Mouse (Mus musculus) limb, embryonic 15.5 days (tissue): ENCODE measurements around the gene Wdr82. TPM values are rescaled to one million over a fixed set of nuclear protein-coding genes. Genes with fewer than 3 reads are reported as not detected.

Experiments
- ATAC-seq: fragments of 200-750 bp; cut with Nextera tagmentation; 2 replicates; pipeline ENCODE4 v1.8.0; 2017; ENCODE audit warnings: low read depth, moderate TSS enrichment; ENCODE audit not compliant: insufficient number of reproducible peaks, low FRiP score, low TSS enrichment
- H3K27ac ChIP-seq: fragments of 300-500 bp; sonication (generic); 2 replicates; pipeline ENCODE4 v1.5.1; 2015; ENCODE audit warnings: moderate library complexity, mild to moderate bottlenecking, inconsistent platforms
- H3K27me3 ChIP-seq: fragments of 300-500 bp; sonication (generic); 2 replicates; pipeline ENCODE4 v1.6.1; 2015; ENCODE audit warnings: inconsistent platforms
- H3K36me3 ChIP-seq: fragments of 300-500 bp; sonication (generic); 2 replicates; pipeline ENCODE4 v1.6.1; 2015; ENCODE audit warnings: inconsistent platforms
- H3K4me1 ChIP-seq: fragments of 300-500 bp; sonication (generic); 2 replicates; pipeline ENCODE4 v1.6.1; 2015; ENCODE audit warnings: inconsistent platforms
- H3K4me2 ChIP-seq: fragments of 300-500 bp; sonication (generic); 2 replicates; pipeline ENCODE4 v1.6.1; 2015; ENCODE audit warnings: mild to moderate bottlenecking, inconsistent platforms
- H3K4me3 ChIP-seq: fragments of 300-500 bp; sonication (generic); 2 replicates; pipeline ENCODE4 v1.5.1; 2015; ENCODE audit warnings: mild to moderate bottlenecking, inconsistent platforms
- H3K9ac ChIP-seq: fragments of 300-500 bp; sonication (generic); 2 replicates; pipeline ENCODE4 v1.6.1; 2015; ENCODE audit warnings: inconsistent platforms
- H3K9me3 ChIP-seq: fragments of 300-500 bp; sonication (generic); 2 replicates; pipeline ENCODE4 v1.6.1; 2016; ENCODE audit warnings: inconsistent platforms
- WGBS: fragments of 180-500 bp; shearing (Covaris S2); methylation state at CpG from one replicate; pipeline ENCODE4 v1.1.7; 2015; 5-methylcytosine and 5-hydroxymethylcytosine counted together
- polyA plus RNA-seq: library from polyadenylated mRNA; unstranded; fragments of >200 nt; fragmentation: Nextera tagmentation; extraction: Ambion mirVana; gene quantifications from 2 replicates; pipeline ENCODE4 v1.2.1, GENCODE M21; 2015

The Wdr82 gene
- 23.5 and 29.2 TPM in 2 replicates for polyA plus RNA-seq

GRCm38 (mm10) chr9:106170556-106171345 is at the start of gene Wdr82:
TSS of gene Wdr82 (plus strand) at chr9:106170928.
- no peaks in the 10 kb centered on the region for H3K9me3 ChIP-seq
- H3K27me3 ChIP-seq: no peaks in the 10 kb centered on the region
- H3K4me1 ChIP-seq: peaks cover 33% of the 10 kb centered on the region
- H3K4me2 ChIP-seq: peak within 1 kb of the TSS; percentile 79
- no peaks in the 10 kb centered on the region for H3K36me3 ChIP-seq
- ATAC-seq: peak; percentile 91
- WGBS: under 1% methylated on average over 80 of the region's 81 CpGs
- peak within 1 kb of the TSS; percentile 82 for H3K9ac ChIP-seq
- peak within 1 kb of the TSS; percentile 98 for H3K27ac ChIP-seq
- H3K4me3 ChIP-seq: peak within 1 kb of the TSS; percentile 92

GRCm38 (mm10) chr9:106123599-106123998 is 47.1 kb upstream of the Wdr82 start:
- no peak overlapping the region for H3K9ac ChIP-seq
- H3K27me3 ChIP-seq: no peaks in the 10 kb centered on the region
- no peaks in the 10 kb centered on the region for H3K9me3 ChIP-seq
- H3K4me1 ChIP-seq: no peaks in the 10 kb centered on the region
- no peak overlapping the region for H3K4me3 ChIP-seq
- no peak overlapping the region for H3K27ac ChIP-seq
- WGBS: 40% methylated on average over 4 of the region's 4 CpGs
- H3K4me2 ChIP-seq: no peak overlapping the region
- no peaks in the 10 kb centered on the region for H3K36me3 ChIP-seq
- ATAC-seq: no peak

- 39% methylated on average over 2 of the region's 2 CpGs for WGBS
- Histone ChIP-seq H3K36me3 (no peaks in the 10 kb centered on the region), H3K4me2 (no peak overlapping the region), H3K9ac (no peak overlapping the region), H3K4me3 (no peak overlapping the region), H3K27ac (no peak overlapping the region), H3K4me1 (no peaks in the 10 kb centered on the region), H3K9me3 (no peaks in the 10 kb centered on the region), H3K27me3 (no peaks in the 10 kb centered on the region)
- no peak for ATAC-seq
These were observed 43.9 kb upstream of the Wdr82 start for GRCm38 (mm10) chr9:106126786-106127251.

GRCm38 (mm10) chr9:106129072-106129471 is 41.7 kb upstream of the Wdr82 start:
- ATAC-seq: no peak
- Histone ChIP-seq H3K4me2 (no peak overlapping the region), H3K36me3 (no peaks in the 10 kb centered on the region), H3K27ac (no peak overlapping the region), H3K4me3 (no peak overlapping the region), H3K27me3 (no peaks in the 10 kb centered on the region), H3K9ac (no peak overlapping the region), H3K4me1 (no peaks in the 10 kb centered on the region), H3K9me3 (no peaks in the 10 kb centered on the region)
- WGBS: 74% methylated on average over 2 of the region's 2 CpGs

GRCm38 (mm10) chr9:106130250-106130649 is 40.5 kb upstream of the Wdr82 start:
- no peak overlapping the region for H3K27ac ChIP-seq
- 80% methylated on average over 7 of the region's 7 CpGs for WGBS
- no peak overlapping the region for H3K4me2 ChIP-seq
- H3K36me3 ChIP-seq: no peaks in the 10 kb centered on the region
- no peak for ATAC-seq
- no peaks in the 10 kb centered on the region for H3K27me3 ChIP-seq
- no peaks in the 10 kb centered on the region for H3K9me3 ChIP-seq
- H3K4me1 ChIP-seq: no peaks in the 10 kb centered on the region
- H3K9ac ChIP-seq: no peak overlapping the region
- H3K4me3 ChIP-seq: no peak overlapping the region

GRCm38 (mm10) chr9:106137671-106138216 is 33.0 kb upstream of the Wdr82 start:
- no peak for ATAC-seq

GRCm38 (mm10) chr9:106139763-106140162 is 31.0 kb upstream of the Wdr82 start:
- H3K4me2 ChIP-seq: no peak overlapping the region
- peaks cover 5% of the 10 kb centered on the region; the same call in 1 of the 2 replicates for H3K4me1 ChIP-seq
- no peak overlapping the region for H3K4me3 ChIP-seq
- H3K36me3 ChIP-seq: no peaks in the 10 kb centered on the region
- no peaks in the 10 kb centered on the region for H3K27me3 ChIP-seq
- H3K27ac ChIP-seq: no peak overlapping the region
- 15% methylated on average over 10 of the region's 10 CpGs for WGBS
- no peaks in the 10 kb centered on the region for H3K9me3 ChIP-seq
- H3K9ac ChIP-seq: no peak overlapping the region
- ATAC-seq: no peak

More at GRCm38 (mm10) chr9:106137671-106138216, 33.0 kb upstream of the Wdr82 start:
- H3K9me3 ChIP-seq: no peaks in the 10 kb centered on the region
- H3K36me3 ChIP-seq: no peaks in the 10 kb centered on the region
- no peak overlapping the region for H3K4me3 ChIP-seq
- H3K4me1 ChIP-seq: peaks cover 5% of the 10 kb centered on the region; the same call in 1 of the 2 replicates
- no peaks in the 10 kb centered on the region for H3K27me3 ChIP-seq
- no peak overlapping the region for H3K4me2 ChIP-seq
- H3K27ac ChIP-seq: no peak overlapping the region
- H3K9ac ChIP-seq: no peak overlapping the region
- WGBS: 48% methylated on average over 10 of the region's 10 CpGs

- H3K4me1 ChIP-seq: peaks cover 5% of the 10 kb centered on the region; the same call in 1 of the 2 replicates
- H3K36me3 ChIP-seq: no peaks in the 10 kb centered on the region
- 68% methylated on average over 12 of the region's 12 CpGs for WGBS
- H3K4me3 ChIP-seq: no peak overlapping the region
- no peak for ATAC-seq
- H3K9ac ChIP-seq: no peak overlapping the region
- H3K27me3 ChIP-seq: peaks cover 8% of the 10 kb centered on the region
- no peak overlapping the region for H3K27ac ChIP-seq
- H3K4me2 ChIP-seq: no peak overlapping the region
- no peaks in the 10 kb centered on the region for H3K9me3 ChIP-seq
These were observed 28.8 kb upstream of the Wdr82 start for GRCm38 (mm10) chr9:106141955-106142354.

GRCm38 (mm10) chr9:106144176-106144575 is 26.6 kb upstream of the Wdr82 start:
- H3K27ac ChIP-seq: no peak overlapping the region
- H3K36me3 ChIP-seq: no peaks in the 10 kb centered on the region
- H3K27me3 ChIP-seq: peaks cover 30% of the 10 kb centered on the region
- H3K4me1 ChIP-seq: peaks cover 20% of the 10 kb centered on the region
- H3K9ac ChIP-seq: no peak overlapping the region
- whole genome bisulfite sequencing: 73% methylated on average over 7 of the region's 7 CpGs
- no peak overlapping the region for H3K4me2 ChIP-seq
- H3K4me3 ChIP-seq: no peak overlapping the region
- ATAC-seq: no peak
- no peaks in the 10 kb centered on the region for H3K9me3 ChIP-seq

- Histone ChIP-seq H3K9ac (no peak overlapping the region), H3K27me3 (peaks cover 44% of the 10 kb centered on the region)
These were observed 25.1 kb upstream of the Wdr82 start for GRCm38 (mm10) chr9:106145582-106145981.

GRCm38 (mm10) chr9:106147281-106147680 is 23.4 kb upstream of the Wdr82 start:
- H3K9ac ChIP-seq: no peak overlapping the region
- H3K27ac ChIP-seq: no peak overlapping the region
- peaks cover 15% of the 10 kb centered on the region for H3K4me1 ChIP-seq
- H3K9me3 ChIP-seq: no peaks in the 10 kb centered on the region
- H3K36me3 ChIP-seq: no peaks in the 10 kb centered on the region
- no peak overlapping the region for H3K4me3 ChIP-seq
- no peak overlapping the region for H3K4me2 ChIP-seq
- ATAC-seq: no peak
- 30% methylated on average over 5 of the region's 5 CpGs for WGBS
- peaks cover 58% of the 10 kb centered on the region for H3K27me3 ChIP-seq

More at GRCm38 (mm10) chr9:106145582-106145981, 25.1 kb upstream of the Wdr82 start:
- H3K36me3 ChIP-seq: no peaks in the 10 kb centered on the region
- peaks cover 15% of the 10 kb centered on the region for H3K4me1 ChIP-seq
- 76% methylated on average over 2 of the region's 2 CpGs for WGBS
- H3K9me3 ChIP-seq: no peaks in the 10 kb centered on the region
- H3K4me2 ChIP-seq: no peak overlapping the region
- H3K4me3 ChIP-seq: no peak overlapping the region
- ATAC-seq: no peak
- no peak overlapping the region for H3K27ac ChIP-seq

GRCm38 (mm10) chr9:106147851-106148431 is 22.8 kb upstream of the Wdr82 start:
- Histone ChIP-seq H3K9ac (no peak overlapping the region), H3K36me3 (no peaks in the 10 kb centered on the region), H3K4me3 (peak overlapping the region; percentile 38), H3K4me1 (peaks cover 15% of the 10 kb centered on the region), H3K4me2 (peak overlapping the region; percentile 70), H3K9me3 (no peaks in the 10 kb centered on the region), H3K27ac (no peak overlapping the region), H3K27me3 (peaks cover 62% of the 10 kb centered on the region)
- WGBS: 4% methylated on average over 10 of the region's 10 CpGs
- no peak; the same call in 1 of the 2 replicates for ATAC-seq
